Mouse (Mus musculus): ENCODE data around the gene Spc24. TPM values are rescaled to one million over a fixed set of nuclear protein-coding genes. Genes with fewer than 3 reads are reported as not detected.

The Spc24 gene
- total RNA-seq, 2 experiments from 2014 or later: 1.6 to 1.7 TPM

DNA sequence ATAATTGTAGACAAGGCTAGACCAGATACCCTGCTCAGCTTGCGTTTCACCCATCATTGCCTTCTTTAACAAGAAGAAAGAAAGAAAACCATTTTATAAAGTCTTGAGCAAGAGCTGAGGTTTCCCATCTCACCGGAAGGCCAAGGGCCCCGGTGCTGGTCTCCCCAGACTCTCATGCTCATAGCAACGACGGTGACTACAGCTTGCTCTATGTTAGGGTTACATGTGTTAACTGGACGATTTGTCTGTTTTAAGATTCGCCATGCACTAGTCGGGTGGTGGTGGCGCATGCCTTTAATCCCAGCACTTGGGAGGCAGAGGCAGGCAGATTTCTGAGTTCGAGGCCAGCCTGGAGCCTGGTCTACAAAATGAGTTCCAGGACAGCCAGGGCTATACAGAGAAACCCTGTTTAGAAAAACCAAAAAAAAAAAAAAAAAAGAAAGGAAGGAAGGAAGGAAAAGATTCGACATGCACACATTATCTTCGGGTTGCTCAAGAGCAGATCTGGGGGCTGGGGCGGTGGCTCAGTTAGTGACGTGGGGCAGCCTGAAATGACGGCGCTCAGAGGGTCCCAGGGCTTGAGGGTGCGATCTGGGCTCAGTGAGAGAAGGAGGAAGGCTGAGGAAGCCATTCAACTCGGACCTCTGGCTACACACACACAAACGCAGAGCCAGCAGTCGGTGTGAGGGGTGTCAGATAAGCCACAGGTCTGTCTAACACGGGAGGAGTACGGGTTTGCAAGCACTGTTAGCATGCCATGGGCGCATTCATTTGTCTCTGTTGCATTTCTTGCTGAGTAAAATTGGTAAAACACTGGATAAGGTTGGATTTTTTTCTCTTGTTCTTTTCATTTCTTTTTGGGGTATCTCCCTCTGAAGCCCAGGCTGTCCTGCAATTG lies 34.6 kb downstream of the Spc24 start:
- intact Hi-C loops (cut with DNase I): no loop called here
- DNase-seq (ENCODE audit: low spot score in 2 of 2): no peak

DNA sequence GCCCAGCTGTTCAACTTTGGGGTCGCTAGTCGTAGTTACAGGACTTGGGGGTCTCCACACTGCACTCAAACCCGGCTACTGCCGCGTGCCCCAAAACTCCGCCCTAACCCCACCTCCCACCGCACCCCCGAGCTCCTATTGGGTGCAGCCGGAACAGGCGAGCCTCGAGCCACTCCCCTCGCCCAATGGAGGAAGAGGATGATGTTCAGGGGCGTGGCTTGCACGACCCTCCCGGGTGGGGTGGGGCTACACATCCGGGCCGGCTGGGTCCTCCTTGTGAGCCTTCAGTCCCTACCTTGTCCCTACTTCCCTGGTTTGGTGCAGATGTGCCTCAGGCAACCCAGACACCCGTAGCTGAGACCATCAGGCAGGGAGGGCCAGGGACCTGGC lies 36.0 kb downstream of the Spc24 start:
- intact Hi-C loops (cut with DNase I): no loop called here
- peak; percentile 90 to 94 for DNase-seq (ENCODE audit: low spot score in 2 of 2)

DNA sequence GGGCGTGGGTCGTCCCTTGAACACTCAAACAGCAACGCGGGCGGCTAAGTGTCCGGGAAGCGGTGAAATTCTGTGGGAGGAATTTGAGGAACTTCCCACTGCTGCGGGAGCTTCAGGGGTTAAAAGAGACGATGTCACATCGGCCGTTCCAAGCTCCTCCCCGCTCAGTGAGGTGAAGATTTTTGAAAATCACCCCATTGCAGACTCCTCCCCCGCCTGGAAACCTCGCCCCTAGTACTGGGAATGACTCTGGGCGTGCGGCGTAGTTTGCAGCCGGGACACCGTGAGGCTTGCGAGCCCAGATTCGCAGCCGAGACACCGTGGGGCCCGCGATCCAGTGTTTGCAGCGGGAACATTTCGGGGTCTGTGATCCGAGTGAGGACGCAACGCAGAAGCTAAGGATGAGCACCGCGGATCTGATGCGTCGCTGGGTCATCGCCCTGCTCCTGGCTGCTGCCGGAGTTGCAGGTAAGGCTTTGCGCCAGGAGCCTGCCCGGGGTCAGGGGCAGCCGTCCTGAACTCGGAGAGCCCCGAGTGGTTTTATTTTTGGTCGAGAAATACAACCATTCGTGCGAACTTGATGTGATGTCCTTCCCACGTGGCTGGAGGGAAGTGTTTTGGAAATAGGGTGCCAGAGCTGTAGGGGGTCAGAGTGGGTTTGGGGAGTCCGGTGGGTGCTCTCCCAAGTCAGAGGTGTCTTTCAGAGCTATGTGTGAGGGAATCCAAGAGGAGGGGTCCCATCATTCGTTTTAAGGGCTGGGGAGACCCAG lies 36.5 kb downstream of the Spc24 start, which contains the start of gene Ldlr:
TSS of gene Ldlr (plus strand) at position 107 of the 770 bp plus-strand sequence.
- intact Hi-C loops (cut with DNase I): no loop called here
- peak; percentile 73 to 84 for DNase-seq (ENCODE audit: low spot score in 2 of 2)

DNA sequence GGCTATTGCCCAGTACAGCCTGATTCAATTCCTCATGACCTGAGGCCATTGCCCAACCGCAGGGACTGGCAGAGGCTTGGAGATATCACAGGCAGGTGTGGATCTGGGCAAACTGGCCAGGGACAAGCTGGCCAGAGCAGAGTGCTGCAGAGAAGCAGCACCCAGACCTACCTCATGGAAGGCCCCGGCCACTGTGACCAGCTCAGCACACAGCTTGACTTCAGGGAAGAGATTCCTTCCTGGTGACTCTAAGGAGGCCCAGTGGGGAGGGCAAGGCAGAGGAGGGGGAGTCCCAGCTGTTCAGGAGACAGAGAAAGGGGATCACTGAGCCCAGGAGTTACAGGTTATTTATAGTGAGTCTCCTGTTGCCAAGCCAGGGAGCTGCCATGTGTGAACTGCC lies 39.1 kb downstream of the Spc24 start:
- intact Hi-C loops (cut with DNase I): no loop called here
- DNase-seq (ENCODE audit: low spot score in 2 of 2): no peak

DNA sequence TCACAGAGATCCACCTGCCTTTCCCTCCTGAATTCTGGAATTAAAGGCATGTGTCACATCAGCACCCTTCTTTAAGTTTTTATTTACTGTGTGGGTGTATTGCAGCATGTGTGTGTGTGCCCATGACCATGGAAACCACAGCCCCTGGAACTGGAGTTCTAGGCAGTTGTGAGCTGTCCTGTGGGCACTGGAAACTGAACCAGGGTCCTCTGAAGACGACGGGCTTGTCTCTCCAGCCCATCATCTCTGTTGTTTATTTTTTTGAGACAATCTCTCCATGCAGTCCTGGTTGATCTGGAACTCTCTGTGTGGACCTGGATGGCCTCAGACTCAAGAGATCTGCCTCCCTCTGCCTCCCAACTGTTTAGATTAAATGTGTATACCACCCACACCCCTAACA lies 43.1 kb downstream of the Spc24 start:
- intact Hi-C loops (cut with DNase I): no loop called here
- no peak for DNase-seq (ENCODE audit: low spot score in 2 of 2)

DNA sequence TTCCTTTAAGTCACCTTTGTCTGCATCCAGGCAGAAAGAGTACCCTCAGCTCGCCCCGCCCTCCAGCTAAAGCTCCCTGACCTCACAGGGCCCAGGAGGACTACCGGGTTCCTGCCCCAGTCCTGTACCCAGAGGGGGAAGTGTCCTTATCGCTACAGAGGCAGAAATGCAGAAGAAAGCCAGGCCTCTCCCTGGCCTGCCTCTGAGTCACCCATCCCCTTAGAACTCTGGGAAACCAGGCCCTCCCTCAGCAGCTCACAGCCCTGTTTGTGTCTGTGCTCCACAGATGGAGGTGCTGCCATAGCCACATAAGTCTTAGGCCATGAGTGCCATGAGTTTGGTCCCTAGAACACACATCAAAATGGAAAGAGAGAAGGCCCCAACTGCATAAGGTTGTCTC lies 44.8 kb downstream of the Spc24 start:
- no peak for DNase-seq (ENCODE audit: low spot score in 2 of 2)
- intact Hi-C loops (cut with DNase I): no loop called here

DNA sequence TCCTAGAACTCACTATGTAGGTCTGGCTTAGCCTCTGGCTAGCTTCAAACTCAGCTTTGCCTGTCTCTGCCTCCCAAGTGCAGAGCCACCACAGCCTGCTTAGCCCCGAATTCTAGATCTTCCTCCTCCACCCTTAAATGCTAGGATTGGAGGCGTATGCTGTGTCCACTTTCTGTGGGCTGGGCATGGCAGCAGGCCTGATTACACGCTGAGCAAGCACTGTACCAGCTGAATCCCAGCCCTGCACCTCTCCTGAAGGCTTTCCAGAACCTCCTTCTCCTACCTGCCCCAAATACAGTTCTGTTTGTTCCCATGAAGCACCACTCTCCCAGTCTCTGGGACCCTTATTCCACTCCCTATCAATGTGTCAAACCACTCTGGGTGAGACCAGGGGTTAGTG lies 50.8 kb downstream of the Spc24 start:
- DNase-seq (ENCODE audit: low spot score in 2 of 2): no peak
- intact Hi-C loops (cut with DNase I): no loop called here

DNA sequence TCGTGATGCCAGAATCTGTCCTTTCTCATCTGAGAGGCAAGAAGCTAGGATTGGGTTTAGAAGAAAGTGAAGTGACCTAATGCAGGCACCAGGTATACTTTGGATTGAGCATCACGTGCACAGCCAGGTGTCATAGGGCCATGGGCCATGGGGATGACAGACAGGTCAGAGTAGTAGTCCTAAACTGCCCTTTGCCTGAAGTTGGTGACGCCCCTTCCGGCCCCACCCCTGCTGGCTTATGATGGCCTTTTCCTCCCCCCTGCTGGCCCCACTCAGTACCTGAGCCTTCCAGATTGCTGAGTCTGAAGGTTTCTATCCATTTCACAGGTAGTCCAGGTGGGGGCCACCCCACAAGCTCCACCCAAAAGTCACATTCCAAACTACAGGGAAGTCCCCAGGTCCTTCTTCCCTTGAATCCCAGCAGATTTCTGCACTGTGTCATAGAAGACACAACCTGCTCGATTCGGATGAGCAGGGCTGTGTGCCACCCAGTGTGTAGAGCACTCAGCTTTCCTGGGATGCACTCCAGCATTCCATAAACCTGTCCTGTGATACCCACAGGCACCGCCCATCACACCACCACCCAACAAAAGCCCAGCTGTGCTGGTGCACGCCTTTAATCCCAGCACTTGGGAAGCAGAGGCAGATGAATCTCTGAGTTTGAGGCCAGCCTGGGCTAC lies 53.4 kb downstream of the Spc24 start:
- intact Hi-C loops (cut with DNase I): no loop called here

DNA sequence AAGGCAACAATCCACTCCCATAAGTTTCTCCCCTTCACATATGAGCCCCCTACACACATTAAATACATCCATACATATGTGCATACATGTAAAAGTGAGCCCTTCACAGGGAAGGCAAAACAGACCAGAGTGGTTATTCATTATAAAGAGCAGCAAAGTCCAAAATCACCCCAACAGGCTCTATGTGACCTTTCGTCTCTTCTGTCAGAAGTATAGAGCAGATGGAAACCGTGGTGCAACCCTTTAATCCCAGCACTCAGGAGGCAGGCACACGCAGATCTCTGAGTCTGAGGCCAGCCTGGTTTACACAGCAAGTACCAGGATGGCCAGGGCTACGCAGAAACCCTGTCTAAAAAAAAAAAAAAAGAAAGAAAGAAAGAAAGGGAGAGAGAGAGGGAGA lies 54.0 kb downstream of the Spc24 start:
- DNase-seq (ENCODE audit: low spot score in 2 of 2): no peak
- intact Hi-C loops (cut with DNase I): no loop called here

More for the DNA sequence above, 53.4 kb downstream of the Spc24 start:
- no peak for DNase-seq (ENCODE audit: low spot score in 2 of 2)

Small RNAs within 50 kb of the gene (microRNA-seq; reads per million reads assigned to microRNA genes)
- 8.4 to 8.7 reads per million in 2 experiments for gene Mir7083

Other genes with a start within 250 kb of the Spc24 start
- under 1 TPM; 0.30 to 0.66 TPM for gene AB124611, start 234.1 kb downstream of the Spc24 start, total RNA-seq (2021)
- gene Carm1, start 213.4 kb downstream of the Spc24 start, total RNA-seq (2021): 10 to 100 TPM; 70.8 to 74.0 TPM
- gene Timm29, start 167.6 kb downstream of the Spc24 start, total RNA-seq (2021): 10 to 100 TPM; 45.5 to 48.2 TPM
- 10 to 100 TPM; 18.1 to 19.4 TPM for gene Yipf2, start 167.5 kb downstream of the Spc24 start, total RNA-seq (2021)
- gene Smarca4, start 144.1 kb downstream of the Spc24 start, total RNA-seq (2021): 100 to 1,000 TPM; 117 to 118 TPM
- gene Ldlr, start 36.8 kb downstream of the Spc24 start, total RNA-seq (2021): 10 to 100 TPM; 15.4 to 16.4 TPM
- gene Kank2, start 38.4 kb upstream of the Spc24 start, total RNA-seq (2021): 1 to 10 TPM; 7.4 to 7.5 TPM
- gene Angptl8, start 75.2 kb upstream of the Spc24 start, total RNA-seq (2021): not detected
- gene Dock6, start 92.3 kb upstream of the Spc24 start, total RNA-seq (2021): 10 to 100 TPM; 15.7 to 16.3 TPM
- 10 to 100 TPM; 15.4 to 17.5 TPM for gene Rab3d, start 157.9 kb upstream of the Spc24 start, total RNA-seq (2021)
- 10 to 100 TPM; 13.7 to 16.5 TPM for gene Ccdc159, start 167.2 kb upstream of the Spc24 start, total RNA-seq (2021)
- gene Tmem205, start 167.3 kb upstream of the Spc24 start, total RNA-seq (2021): 10 to 100 TPM; 31.5 to 39.3 TPM
- gene Plppr2, start 176.7 kb upstream of the Spc24 start, total RNA-seq (2021): 100 to 1,000 TPM; 203 to 219 TPM
- gene Swsap1, start 195.5 kb upstream of the Spc24 start, total RNA-seq (2021): 10 to 100 TPM; 14.3 to 15.6 TPM
- 1 to 10 TPM; 7.9 to 8.9 TPM for gene Epor, start 203.2 kb upstream of the Spc24 start, total RNA-seq (2021)
- 1 to 10 TPM; 1.8 to 2.0 TPM for gene Rgl3, start 229.1 kb upstream of the Spc24 start, total RNA-seq (2021)
- 1 to 10 TPM; 8.2 to 9.1 TPM for gene Ccdc151, start 242.3 kb upstream of the Spc24 start, total RNA-seq (2021)
- gene Prkcsh, start 242.5 kb upstream of the Spc24 start, total RNA-seq (2021): 10 to 100 TPM; 97.0 to 98.1 TPM

Data from left cerebral cortex, postnatal 25 days (tissue).